Comparison of ENCODE assay signal across 10 mouse cellular contexts in the genomic region with DNA sequence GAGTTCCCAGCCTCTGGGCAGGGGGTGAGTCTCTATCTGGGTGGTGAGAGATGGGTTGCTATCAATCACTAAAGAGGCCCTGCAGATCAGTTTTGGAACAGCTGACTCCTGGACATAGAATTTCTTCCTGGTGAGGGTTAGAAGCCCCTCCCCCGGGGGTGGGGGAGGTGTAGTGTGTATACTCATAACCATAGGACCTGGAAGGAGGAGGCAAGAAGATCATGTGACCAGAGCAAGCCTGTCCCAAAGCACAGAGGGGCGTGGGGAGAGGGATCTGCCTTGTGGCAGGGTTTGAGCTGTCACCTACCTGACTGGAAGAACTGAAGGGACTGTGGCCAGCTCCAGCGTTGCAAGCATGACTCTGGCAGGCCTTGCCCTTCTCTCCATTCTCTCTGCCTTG. TPM values are rescaled to one million over a fixed set of nuclear protein-coding genes. Genes with fewer than 3 reads are reported as not detected.
DNase-seq lines count a peak whose midpoint lies in the region; ATAC-seq and TF ChIP-seq lines count a peak whose summit lies in the region.
"Had no signal": no experiment of that assay in that cellular context is flagged by ENCODE, and none has a peak within 500 bp of the region (broad histone marks: within the 10 kb centered on the region; RNA-seq: fewer than 3 reads in every experiment).

No protein-coding gene starts in this region.

- TF ChIP-seq CTCF in heart, postnatal 0 days (IDR thresholded peaks at IDR 0.05; ENCODE audit: low read depth): no peak
- no peak for TF ChIP-seq CTCF in MEL (IDR thresholded peaks at IDR 0.05 in 2 of 3, conservative IDR thresholded peaks at IDR 0.05 in 1 of 3; ENCODE audit: control insufficient read depth in 1 of 3, insufficient read depth in 1 of 3, low read depth in 2 of 3, low read length in 3 of 3, poor library complexity in 1 of 3, severe bottlenecking in 1 of 3)

- TF ChIP-seq EP300 in heart, postnatal 0 days (IDR thresholded peaks at IDR 0.05; ENCODE audit: low read depth): no peak
- TF ChIP-seq EP300 in MEL (IDR thresholded peaks at IDR 0.05; ENCODE audit: low read depth in 1 of 2, low read length in 2 of 2): no peak

- no peak overlapping the region for H3K4me3 ChIP-seq in heart, postnatal 0 days (ENCODE audit: low read depth, low read length)
- H3K4me3 ChIP-seq in MEL (ENCODE audit: control insufficient read depth in 1 of 2, insufficient read depth in 1 of 2, low read depth in 2 of 2, low read length in 2 of 2): no peak overlapping the region
- H3K4me3 ChIP-seq in forebrain, embryonic 15.5 days: no peak overlapping the region
- H3K4me3 ChIP-seq in midbrain, embryonic 15.5 days: no peak overlapping the region

- H3K36me3 ChIP-seq in heart, postnatal 0 days (replicated peaks; ENCODE audit: control insufficient read depth, insufficient read depth, low read length): no peaks in the 10 kb centered on the region
- peaks cover 0 to 15% of the 10 kb centered on the region in 2 experiments; a peak in 2 of 4 replicates for H3K36me3 ChIP-seq in MEL (ENCODE audit: control insufficient read depth in 1 of 2, insufficient read depth in 2 of 2, low read length in 2 of 2)
- no peaks in the 10 kb centered on the region for H3K36me3 ChIP-seq in forebrain, embryonic 15.5 days
- H3K36me3 ChIP-seq in midbrain, embryonic 15.5 days (replicated peaks): no peaks in the 10 kb centered on the region

- no peak for ATAC-seq in heart, postnatal 0 days (ENCODE audit: insufficient read depth, low read depth)
- ATAC-seq in forebrain, embryonic 15.5 days (replicated peaks): no peak
- no peak for ATAC-seq in midbrain, embryonic 15.5 days (replicated peaks)

- no peak for DNase-seq in heart, postnatal 0 days (ENCODE audit: low spot score)
- no peak for DNase-seq in heart, adult 9 months (ENCODE audit: low spot score in 2 of 2)
- DNase-seq in MEL (ENCODE audit: low read depth, low spot score) (peak; percentile 30), MN1 (ENCODE audit: low spot score) (no peak)
- no peak for DNase-seq in thymus, adult 18-20 months
- DNase-seq in yolk sac, embryonic 10.5 days (ENCODE audit: low spot score): no peak
- DNase-seq: right cerebral cortex, postnatal 14 days had no signal

- no peak for TF ChIP-seq RAD21 in MEL (IDR thresholded peaks at IDR 0.05; ENCODE audit: low read depth, low read length)

- no peaks in the 10 kb centered on the region for H3K27me3 ChIP-seq in heart, postnatal 0 days (ENCODE audit: control insufficient read depth, insufficient read depth, low read length)
- no peaks in the 10 kb centered on the region for H3K27me3 ChIP-seq in MEL (ENCODE audit: control insufficient read depth in 1 of 2, insufficient read depth in 2 of 2, low read length in 2 of 2)
- no peaks in the 10 kb centered on the region for H3K27me3 ChIP-seq in forebrain, embryonic 15.5 days
- no peaks in the 10 kb centered on the region for H3K27me3 ChIP-seq in midbrain, embryonic 15.5 days (replicated peaks)

- H3K79me2 ChIP-seq in MEL (ENCODE audit: control insufficient read depth, insufficient read depth, low read length, poor library complexity): no peaks in the 10 kb centered on the region

- peak overlapping the region; percentile 73; the same call in 1 of the 2 replicates for H3K27ac ChIP-seq in heart, postnatal 0 days (ENCODE audit: low read depth)
- H3K27ac ChIP-seq in MEL (ENCODE audit: control insufficient read depth, low read depth, low read length): no peak overlapping the region
- H3K27ac ChIP-seq in forebrain, embryonic 15.5 days (replicated peaks): peak overlapping the region; percentile 31; the same call in 1 of the 2 replicates
- H3K27ac ChIP-seq in midbrain, embryonic 15.5 days: peak overlapping the region; percentile 27; the same call in 1 of the 2 replicates
- H3K27ac ChIP-seq: macrophage had no signal

- H3K4me2 ChIP-seq in heart, postnatal 0 days (ENCODE audit: low read depth, low read length): no peak overlapping the region
- no peak overlapping the region for H3K4me2 ChIP-seq in forebrain, embryonic 15.5 days (replicated peaks)
- H3K4me2 ChIP-seq in midbrain, embryonic 15.5 days: no peak overlapping the region

- H3K9me3 ChIP-seq in heart, postnatal 0 days (replicated peaks; ENCODE audit: control insufficient read depth, low read length): no peaks in the 10 kb centered on the region
- H3K9me3 ChIP-seq in MEL (replicated peaks; ENCODE audit: insufficient read depth, low read length): no peaks in the 10 kb centered on the region
- H3K9me3 ChIP-seq in forebrain, embryonic 15.5 days: no peaks in the 10 kb centered on the region
- no peaks in the 10 kb centered on the region for H3K9me3 ChIP-seq in midbrain, embryonic 15.5 days

- 34% methylated on average over 3 of the region's 3 CpGs for WGBS in heart, postnatal 0 days
- 38% methylated on average over 3 of the region's 3 CpGs for WGBS in forebrain, embryonic 15.5 days
- 42% methylated on average over 3 of the region's 3 CpGs for WGBS in midbrain, embryonic 15.5 days

- H3K4me1 ChIP-seq in heart, postnatal 0 days (ENCODE audit: control insufficient read depth, insufficient read depth): no peaks in the 10 kb centered on the region
- peaks cover 2 to 24% of the 10 kb centered on the region in 2 experiments; a peak in 3 of 4 replicates for H3K4me1 ChIP-seq in MEL (ENCODE audit: control insufficient read depth in 1 of 2, insufficient read depth in 2 of 2, low read length in 2 of 2)
- no peaks in the 10 kb centered on the region for H3K4me1 ChIP-seq in forebrain, embryonic 15.5 days
- 0 out of 2 replicates have a peak, but pooled peaks cover 5% of the 10 kb centered on the region for H3K4me1 ChIP-seq in midbrain, embryonic 15.5 days

- H3K9ac ChIP-seq in heart, postnatal 0 days (replicated peaks; ENCODE audit: low read depth, low read length): no peak overlapping the region
- no peak overlapping the region for H3K9ac ChIP-seq in MEL (ENCODE audit: control insufficient read depth, low read depth, low read length, poor library complexity, severe bottlenecking)
- H3K9ac ChIP-seq in forebrain, embryonic 15.5 days (replicated peaks): no peak overlapping the region
- no peak overlapping the region for H3K9ac ChIP-seq in midbrain, embryonic 15.5 days

- no peak for TF ChIP-seq POLR2A in MEL (IDR thresholded peaks at IDR 0.05; ENCODE audit: control insufficient read depth in 1 of 2, insufficient read depth in 1 of 2, low read depth in 1 of 2, low read length in 2 of 2, poor library complexity in 1 of 2)

TF ChIP-seq in MEL, 35 proteins besides CTCF, POLR2A, EP300 and RAD21:
- TF ChIP-seq USF1 (IDR thresholded peaks at IDR 0.05; ENCODE audit: low read depth, low read length) (peak; percentile 72), BHLHE40 (IDR thresholded peaks at IDR 0.05; ENCODE audit: borderline replicate concordance, low read depth, low read length) (no peak), TBP (IDR thresholded peaks at IDR 0.05; ENCODE audit: low read depth, low read length) (no peak), MEF2A (IDR thresholded peaks at IDR 0.05; ENCODE audit: extremely low read depth, insufficient replicate concordance, low read depth, low read length, poor library complexity, severe bottlenecking) (no peak), CHD2 (IDR thresholded peaks at IDR 0.05; ENCODE audit: low read length) (no peak), ZKSCAN1 (IDR thresholded peaks at IDR 0.05; ENCODE audit: low read depth, low read length) (no peak), HCFC1 (IDR thresholded peaks at IDR 0.05; ENCODE audit: low read depth, low read length) (no peak)

RNA-seq across cellular contexts. Expression of a gene that starts 18.1 kb away (rescaled TPM):
- total RNA-seq in heart, postnatal 0 days (2014; rRNA removed; ENCODE audit: low replicate concordance): 22.7 and 61.8 TPM in 2 replicates
- 42.4 and 42.8 TPM in 2 replicates for polyA plus RNA-seq in heart, postnatal 0 days (2015; fragmentation: Nextera tagmentation; extraction: Ambion mirVana)
- 31.5 and 41.2 TPM in 2 replicates for total RNA-seq in MEL (2012; rRNA removed)
- 10 to 100 TPM in 1 of 2 experiments, not detected in 1; 45.5 TPM for polyA plus RNA-seq in MEL (2012; ENCODE audit: insufficient read depth in 1 of 2, insufficient read length in 2 of 2, low read depth in 1 of 2, low replicate concordance in 2 of 2, missing spikeins in 1 of 2)
- polyA plus RNA-seq in forebrain, embryonic 15.5 days (2015; fragmentation: Nextera tagmentation; extraction: Ambion mirVana): 50.1 and 59.7 TPM in 2 replicates
- polyA plus RNA-seq in midbrain, embryonic 15.5 days (2015; fragmentation: Nextera tagmentation; extraction: Ambion mirVana): 43.8 and 46.3 TPM in 2 replicates

RNA-seq across cellular contexts. Expression of a gene that starts 35.9 kb away (rescaled TPM):
- 14.5 and 23.7 TPM in 2 replicates for total RNA-seq in heart, postnatal 0 days (2014; rRNA removed; ENCODE audit: low replicate concordance)
- polyA plus RNA-seq in heart, postnatal 0 days (2015; fragmentation: Nextera tagmentation; extraction: Ambion mirVana): 26.2 and 28.9 TPM in 2 replicates
- total RNA-seq in MEL (2012; rRNA removed): 5.9 and 6.1 TPM in 2 replicates
- polyA plus RNA-seq in MEL (2012; ENCODE audit: insufficient read depth in 1 of 2, insufficient read length in 2 of 2, low read depth in 1 of 2, low replicate concordance in 2 of 2, missing spikeins in 1 of 2): 10 to 100 TPM in 1 of 2 experiments, not detected in 1; 12.9 TPM
- polyA plus RNA-seq in forebrain, embryonic 15.5 days (2015; fragmentation: Nextera tagmentation; extraction: Ambion mirVana): 48.8 and 51.8 TPM in 2 replicates
- 66.0 and 67.5 TPM in 2 replicates for polyA plus RNA-seq in midbrain, embryonic 15.5 days (2015; fragmentation: Nextera tagmentation; extraction: Ambion mirVana)

RNA-seq across cellular contexts. Expression of a gene that starts 59.4 kb away (rescaled TPM):
- 2.2 and 2.5 TPM in 2 replicates for total RNA-seq in heart, postnatal 0 days (2014; rRNA removed; ENCODE audit: low replicate concordance)
- polyA plus RNA-seq in heart, postnatal 0 days (2015; fragmentation: Nextera tagmentation; extraction: Ambion mirVana): 9.1 and 10.1 TPM in 2 replicates
- total RNA-seq in MEL (2012; rRNA removed): not detected in 2 replicates
- polyA plus RNA-seq in MEL (2012; ENCODE audit: insufficient read depth in 1 of 2, insufficient read length in 2 of 2, low read depth in 1 of 2, low replicate concordance in 2 of 2, missing spikeins in 1 of 2): not detected
- 33.0 and 33.6 TPM in 2 replicates for polyA plus RNA-seq in forebrain, embryonic 15.5 days (2015; fragmentation: Nextera tagmentation; extraction: Ambion mirVana)
- 39.1 and 40.0 TPM in 2 replicates for polyA plus RNA-seq in midbrain, embryonic 15.5 days (2015; fragmentation: Nextera tagmentation; extraction: Ambion mirVana)

Comparison
In these comparisons a context has a peak if more than half of its experiments do, and no peak if none do; other contexts are left out.
1. RNA of a gene that starts 59.4 kb away (polyA plus RNA-seq): 39.1 to 40.0 TPM in midbrain, embryonic 15.5 days, 33.0 to 33.6 TPM in forebrain, embryonic 15.5 days and 9.1 to 10.1 TPM in heart, postnatal 0 days; not detected in MEL; every median in the first group is over 10 times any median in the second.